Mouse (Mus musculus): Measurements from ENCODE around the gene Vmo1. TPM values are rescaled to one million over a fixed set of nuclear protein-coding genes. Genes with fewer than 3 reads are reported as not detected.

The Vmo1 gene
- polyA plus RNA-seq, 1 experiment: 0.30 TPM

DNA sequence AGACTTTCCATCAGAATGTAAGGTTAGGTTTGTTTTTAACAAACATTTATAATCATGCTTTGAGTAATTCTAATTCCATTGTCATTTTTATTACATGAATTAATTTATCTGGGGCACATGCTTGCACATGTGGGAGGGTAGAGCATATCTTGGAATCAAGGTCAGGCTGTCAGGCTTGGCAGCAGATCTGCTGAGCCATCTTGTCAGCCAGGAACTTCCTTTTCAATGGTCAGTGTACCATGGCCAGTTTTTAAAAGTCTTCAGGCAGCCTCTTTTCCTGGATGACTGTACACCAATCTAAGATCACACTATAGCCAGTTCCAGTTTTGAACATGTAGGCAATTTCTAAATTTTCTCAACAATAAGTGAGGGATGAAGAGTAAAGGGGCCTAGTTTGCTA, 41.7 kb downstream of the Vmo1 start:
- no peak overlapping the region for H3K27ac ChIP-seq (ENCODE audit: control insufficient read depth, insufficient read depth, low read depth, low read length)
- H3K4me3 ChIP-seq (ENCODE audit: control insufficient read depth, low read depth, low read length): no peak overlapping the region
- peaks cover 7% of the 10 kb centered on the region for H3K4me1 ChIP-seq (ENCODE audit: control insufficient read depth, insufficient read depth, low read length)
- no peaks in the 10 kb centered on the region for H3K36me3 ChIP-seq (ENCODE audit: control insufficient read depth, insufficient read depth, low read length)
- no peak for TF ChIP-seq CTCF (IDR thresholded peaks at IDR 0.05; ENCODE audit: control insufficient read depth, insufficient read depth, insufficient replicate concordance, low read depth, low read length)
- no peak for TF ChIP-seq POLR2A (IDR thresholded peaks at IDR 0.05; ENCODE audit: control insufficient read depth, low read depth, low read length)
- no peaks in the 10 kb centered on the region for H3K27me3 ChIP-seq (ENCODE audit: control insufficient read depth, insufficient read depth, low read length)

DNA sequence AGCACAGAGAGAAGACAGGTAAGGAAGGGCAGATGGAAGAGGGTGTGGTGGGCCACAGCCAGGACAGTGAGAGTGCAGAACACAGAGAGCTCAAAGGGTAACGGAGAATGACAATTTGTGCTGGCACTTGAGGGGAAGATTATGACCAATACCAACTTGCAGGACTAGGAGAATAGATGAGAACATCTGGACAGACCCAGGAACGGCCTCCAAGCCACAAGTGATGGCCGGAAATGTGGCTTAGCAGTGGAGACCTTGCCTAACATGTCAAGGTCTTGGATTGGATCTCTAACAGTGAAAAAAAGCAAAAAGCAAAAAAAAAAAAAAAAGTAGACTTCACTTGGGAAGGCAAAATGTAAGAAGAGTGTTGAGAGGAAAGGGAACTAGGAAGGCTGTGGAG, 44.7 kb downstream of the Vmo1 start:
- Histone ChIP-seq H3K4me3 (ENCODE audit: control insufficient read depth, low read depth, low read length) (no peak overlapping the region), H3K4me1 (ENCODE audit: control insufficient read depth, insufficient read depth, low read length) (peaks cover 7% of the 10 kb centered on the region), H3K27me3 (ENCODE audit: control insufficient read depth, insufficient read depth, low read length) (no peaks in the 10 kb centered on the region), H3K27ac (ENCODE audit: control insufficient read depth, insufficient read depth, low read depth, low read length) (no peak overlapping the region; the same call in 1 of the 2 replicates), H3K36me3 (ENCODE audit: control insufficient read depth, insufficient read depth, low read length) (no peaks in the 10 kb centered on the region)
- TF ChIP-seq POLR2A (IDR thresholded peaks at IDR 0.05; ENCODE audit: control insufficient read depth, low read depth, low read length): no peak

DNA sequence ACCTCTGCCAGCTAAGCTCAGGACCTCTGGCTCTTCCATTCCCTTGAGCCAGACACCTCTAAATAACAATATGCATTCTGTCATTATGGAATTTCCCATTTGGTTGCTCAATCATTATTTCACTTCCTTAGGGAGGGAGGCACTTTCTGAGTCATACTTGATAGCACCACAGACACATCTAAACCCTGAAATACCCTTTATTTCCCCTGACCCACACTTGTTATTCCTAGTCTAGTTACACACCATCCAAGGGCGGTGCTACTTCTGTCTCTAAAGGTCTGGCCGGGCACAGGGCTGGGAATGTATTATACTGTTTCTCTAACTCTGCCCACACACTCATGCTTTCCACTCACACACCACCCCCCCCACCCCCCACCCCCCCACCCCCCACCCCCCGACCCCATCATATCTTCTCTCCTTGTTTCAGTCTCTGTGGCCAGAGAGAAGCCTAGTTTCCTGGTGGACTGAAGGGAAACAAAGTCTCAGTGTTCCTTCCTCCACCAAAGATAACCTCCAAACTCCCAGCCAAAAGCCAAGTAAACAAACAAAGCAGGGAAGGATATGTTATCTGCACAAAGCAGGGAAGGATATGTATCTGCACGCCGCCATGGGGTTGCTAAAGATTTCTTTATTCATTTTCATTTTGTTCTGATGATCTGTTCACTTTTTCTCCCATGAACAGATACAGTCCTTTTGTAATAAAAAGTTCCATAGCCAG, 46.4 kb downstream of the Vmo1 start:
- TF ChIP-seq POLR2A (IDR thresholded peaks at IDR 0.05; ENCODE audit: control insufficient read depth, low read depth, low read length) (no peak), CTCF (IDR thresholded peaks at IDR 0.05; ENCODE audit: control insufficient read depth, insufficient read depth, insufficient replicate concordance, low read depth, low read length) (no peak)
- no peaks in the 10 kb centered on the region for H3K36me3 ChIP-seq (ENCODE audit: control insufficient read depth, insufficient read depth, low read length)
- H3K4me1 ChIP-seq (ENCODE audit: control insufficient read depth, insufficient read depth, low read length): peaks cover 9% of the 10 kb centered on the region
- no peaks in the 10 kb centered on the region for H3K27me3 ChIP-seq (ENCODE audit: control insufficient read depth, insufficient read depth, low read length)
- H3K27ac ChIP-seq (ENCODE audit: control insufficient read depth, insufficient read depth, low read depth, low read length): no peak overlapping the region
- no peak overlapping the region for H3K4me3 ChIP-seq (ENCODE audit: control insufficient read depth, low read depth, low read length)

DNA sequence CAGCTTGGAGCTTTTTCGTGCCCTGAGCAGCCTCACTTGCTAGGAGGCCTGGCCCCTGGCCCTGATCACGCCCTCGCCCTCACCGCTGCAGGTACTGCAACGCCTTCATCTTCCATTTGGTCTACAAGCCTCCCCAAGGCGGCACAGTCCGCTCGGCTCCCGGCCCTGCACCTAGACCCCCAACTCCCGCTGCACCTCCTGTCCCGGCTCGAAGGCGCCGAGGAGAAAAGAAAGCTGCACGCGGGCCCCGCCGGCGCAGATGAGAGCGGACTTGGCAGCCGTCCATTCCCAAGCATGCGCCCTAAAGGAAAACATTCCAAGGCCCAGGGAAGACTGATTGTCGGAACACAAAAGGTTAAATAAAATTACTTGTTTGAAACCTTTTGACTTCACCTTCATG, 48.6 kb downstream of the Vmo1 start:
- Histone ChIP-seq H3K27me3 (ENCODE audit: control insufficient read depth, insufficient read depth, low read length) (no peaks in the 10 kb centered on the region), H3K4me1 (ENCODE audit: control insufficient read depth, insufficient read depth, low read length) (peaks cover 9% of the 10 kb centered on the region), H3K27ac (ENCODE audit: control insufficient read depth, insufficient read depth, low read depth, low read length) (no peak overlapping the region), H3K36me3 (ENCODE audit: control insufficient read depth, insufficient read depth, low read length) (no peaks in the 10 kb centered on the region), H3K4me3 (ENCODE audit: control insufficient read depth, low read depth, low read length) (peak overlapping the region; percentile 19)
- TF ChIP-seq POLR2A (IDR thresholded peaks at IDR 0.05; ENCODE audit: control insufficient read depth, low read depth, low read length) (no peak), CTCF (IDR thresholded peaks at IDR 0.05; ENCODE audit: control insufficient read depth, insufficient read depth, insufficient replicate concordance, low read depth, low read length) (no peak)

DNA sequence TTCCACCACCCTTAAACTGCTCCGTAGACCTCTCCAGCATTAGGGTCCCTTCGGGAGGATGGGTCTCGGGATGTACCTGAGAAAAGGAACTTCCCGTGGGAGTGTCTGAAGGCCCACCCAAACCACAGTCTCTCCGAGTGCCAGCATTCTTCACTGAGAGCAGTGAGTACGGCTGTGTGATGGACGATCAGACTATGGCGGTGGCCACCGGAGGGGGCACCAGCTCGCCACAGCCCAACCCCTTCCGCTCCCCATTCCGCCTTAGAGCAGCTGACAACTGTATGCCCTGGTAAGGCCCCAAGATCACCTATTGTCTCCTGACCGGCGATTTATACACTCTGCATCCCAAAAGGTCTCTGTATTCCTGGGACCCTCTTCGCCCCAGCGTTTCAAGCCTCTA, 49.2 kb downstream of the Vmo1 start:
- Histone ChIP-seq H3K4me1 (ENCODE audit: control insufficient read depth, insufficient read depth, low read length) (peaks cover 9% of the 10 kb centered on the region), H3K27me3 (ENCODE audit: control insufficient read depth, insufficient read depth, low read length) (no peaks in the 10 kb centered on the region), H3K27ac (ENCODE audit: control insufficient read depth, insufficient read depth, low read depth, low read length) (no peak overlapping the region), H3K4me3 (ENCODE audit: control insufficient read depth, low read depth, low read length) (no peak overlapping the region), H3K36me3 (ENCODE audit: control insufficient read depth, insufficient read depth, low read length) (no peaks in the 10 kb centered on the region)
- TF ChIP-seq POLR2A (IDR thresholded peaks at IDR 0.05; ENCODE audit: control insufficient read depth, low read depth, low read length): no peak
- TF ChIP-seq CTCF (IDR thresholded peaks at IDR 0.05; ENCODE audit: control insufficient read depth, insufficient read depth, insufficient replicate concordance, low read depth, low read length): no peak

DNA sequence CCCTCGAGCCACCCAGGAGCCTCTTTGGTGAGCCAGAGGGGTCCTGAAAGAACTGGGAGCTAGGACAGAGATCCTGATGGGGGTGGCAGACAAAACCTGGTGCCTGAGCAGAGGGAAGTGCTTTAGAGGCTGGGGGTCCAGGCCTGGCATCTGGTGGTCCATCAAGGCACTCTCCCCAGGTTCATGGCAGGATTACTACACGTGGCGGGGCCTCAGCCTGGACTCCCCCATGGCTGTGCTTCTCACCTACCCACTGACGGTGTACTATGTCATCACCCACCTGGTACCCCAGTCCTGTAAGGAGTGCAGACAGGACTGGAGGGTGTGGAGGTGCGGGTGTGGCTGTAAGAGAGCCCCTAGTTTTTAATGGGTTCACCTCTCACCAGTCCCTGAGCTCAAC, 50.4 kb downstream of the Vmo1 start:
- Histone ChIP-seq H3K27me3 (ENCODE audit: control insufficient read depth, insufficient read depth, low read length) (no peaks in the 10 kb centered on the region), H3K27ac (ENCODE audit: control insufficient read depth, insufficient read depth, low read depth, low read length) (no peak overlapping the region), H3K36me3 (ENCODE audit: control insufficient read depth, insufficient read depth, low read length) (no peaks in the 10 kb centered on the region), H3K4me1 (ENCODE audit: control insufficient read depth, insufficient read depth, low read length) (peaks cover 15% of the 10 kb centered on the region), H3K4me3 (ENCODE audit: control insufficient read depth, low read depth, low read length) (no peak overlapping the region)
- TF ChIP-seq CTCF (IDR thresholded peaks at IDR 0.05; ENCODE audit: control insufficient read depth, insufficient read depth, insufficient replicate concordance, low read depth, low read length): no peak

Other genes starting within 250 kb of the Vmo1 start
- gene Alox12e, start 192.0 kb downstream of the Vmo1 start, polyA plus RNA-seq (2012; rRNA removed): 0.12 TPM in 1 of 2 replicates, not detected in the other
- 0.52 and 1.3 TPM in 2 replicates for gene Alox15, start 162.6 kb downstream of the Vmo1 start, polyA plus RNA-seq (2012; rRNA removed)
- 36.7 and 38.4 TPM in 2 replicates for gene Pelp1, start 104.6 kb downstream of the Vmo1 start, polyA plus RNA-seq (2012; rRNA removed)
- gene Arrb2, start 82.0 kb downstream of the Vmo1 start, polyA plus RNA-seq (2012; rRNA removed): 8.9 and 10.6 TPM in 2 replicates
- gene Med11, start 62.7 kb downstream of the Vmo1 start, polyA plus RNA-seq (2012; rRNA removed): 8.3 and 10.2 TPM in 2 replicates
- 186 and 201 TPM in 2 replicates for gene Zmynd15, start 55.2 kb downstream of the Vmo1 start, polyA plus RNA-seq (2012; rRNA removed)
- 3.2 and 3.9 TPM in 2 replicates for gene Cxcl16, start 54.6 kb downstream of the Vmo1 start, polyA plus RNA-seq (2012; rRNA removed)
- gene Tm4sf5, start 9.4 kb downstream of the Vmo1 start, polyA plus RNA-seq (2012; rRNA removed): 1.2 TPM in 2 replicates
- not detected in 2 replicates for gene Gltpd2, start 4.6 kb upstream of the Vmo1 start, polyA plus RNA-seq (2012; rRNA removed)
- gene Psmb6, start 10.8 kb upstream of the Vmo1 start, polyA plus RNA-seq (2012; rRNA removed): 385 and 389 TPM in 2 replicates
- gene Gm40193, start 18.3 kb upstream of the Vmo1 start, polyA plus RNA-seq (2012; rRNA removed): not detected in 2 replicates
- 1.2 and 2.0 TPM in 2 replicates for gene Pld2, start 25.4 kb upstream of the Vmo1 start, polyA plus RNA-seq (2012; rRNA removed)
- 18.4 and 23.0 TPM in 2 replicates for gene Mink1, start 48.3 kb upstream of the Vmo1 start, polyA plus RNA-seq (2012; rRNA removed)
- 770 and 775 TPM in 2 replicates for gene 4930544D05Rik, start 101.2 kb upstream of the Vmo1 start, polyA plus RNA-seq (2012; rRNA removed)
- gene Chrne, start 104.6 kb upstream of the Vmo1 start, polyA plus RNA-seq (2012; rRNA removed): 241 and 243 TPM in 2 replicates
- gene Gp1ba, start 124.5 kb upstream of the Vmo1 start, polyA plus RNA-seq (2012; rRNA removed): 0.13 and 0.19 TPM in 2 replicates
- gene Rnf167, start 132.6 kb upstream of the Vmo1 start, polyA plus RNA-seq (2012; rRNA removed): 77.6 and 77.8 TPM in 2 replicates
- 27.2 and 29.4 TPM in 2 replicates for gene Slc25a11, start 132.9 kb upstream of the Vmo1 start, polyA plus RNA-seq (2012; rRNA removed)
- 113 and 158 TPM in 2 replicates for gene Pfn1, start 140.0 kb upstream of the Vmo1 start, polyA plus RNA-seq (2012; rRNA removed)
- 85.9 and 101 TPM in 2 replicates for gene Eno3, start 142.6 kb upstream of the Vmo1 start, polyA plus RNA-seq (2012; rRNA removed)
- 44.5 and 47.9 TPM in 2 replicates for gene Spag7, start 154.8 kb upstream of the Vmo1 start, polyA plus RNA-seq (2012; rRNA removed)
- gene Camta2, start 173.5 kb upstream of the Vmo1 start, polyA plus RNA-seq (2012; rRNA removed): 10.3 and 10.6 TPM in 2 replicates
- 19.6 and 21.0 TPM in 2 replicates for gene Inca1, start 185.5 kb upstream of the Vmo1 start, polyA plus RNA-seq (2012; rRNA removed)
- 5.7 and 6.6 TPM in 2 replicates for gene Kif1c, start 185.9 kb upstream of the Vmo1 start, polyA plus RNA-seq (2012; rRNA removed)
- gene Zfp3, start 249.6 kb upstream of the Vmo1 start, polyA plus RNA-seq (2012; rRNA removed): 1.2 TPM in 2 replicates

All from testis, adult 2 months (tissue).